Mouse (Mus musculus): ENCODE data around the gene Vti1a. TPM values are rescaled to one million over a fixed set of nuclear protein-coding genes. Genes with fewer than 3 reads are reported as not detected.

Vti1a gene
- polyA plus RNA-seq, 1 experiment = 17.8 TPM

- H3K4me1 ChIP-seq (ENCODE audit: control insufficient read depth, insufficient read depth, insufficient read length, low read length) = peaks cover 5% of the 10 kb centered on the region
- no peak overlapping the region for H3K4me3 ChIP-seq (ENCODE audit: insufficient read depth, low read depth, low read length)
- H3K27ac ChIP-seq (replicated peaks; ENCODE audit: low read depth, low read length) = no peak overlapping the region
Observed at GRCm38 (mm10) chr19:55620411-55621008, 304.4 kb downstream of the Vti1a start.

GRCm38 (mm10) chr19:55621011-55621625 lies 305.0 kb downstream of the Vti1a start:
- H3K4me1 ChIP-seq (ENCODE audit: control insufficient read depth, insufficient read depth, insufficient read length, low read length) = peaks cover 5% of the 10 kb centered on the region
- no peak overlapping the region for H3K4me3 ChIP-seq (ENCODE audit: insufficient read depth, low read depth, low read length)
- peak overlapping the region; percentile 31; the same call in 1 of the 2 replicates for H3K27ac ChIP-seq (replicated peaks; ENCODE audit: low read depth, low read length)

DNA sequence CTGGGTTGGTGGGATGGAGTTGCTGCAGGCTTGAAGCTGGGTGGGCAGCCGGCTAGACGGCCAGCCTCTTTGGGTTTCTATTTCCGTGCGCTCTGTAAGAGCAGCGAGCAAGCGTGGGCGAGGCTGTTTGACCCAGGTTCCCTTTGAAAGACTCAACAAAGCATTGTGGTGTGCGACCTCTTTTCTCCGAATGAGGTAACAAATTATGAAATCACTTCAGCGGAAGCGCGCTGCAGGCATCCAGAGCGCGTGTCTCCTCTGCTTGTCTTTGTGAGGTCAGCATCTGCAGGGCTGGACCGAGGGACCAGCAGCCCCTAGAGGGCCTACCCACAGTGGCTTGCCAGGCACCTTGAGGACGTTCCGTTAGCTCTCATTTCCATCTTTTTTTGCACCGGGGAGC lies 306.7 kb downstream of the Vti1a start:
- H3K4me3 ChIP-seq (ENCODE audit: insufficient read depth, low read depth, low read length) = no peak overlapping the region
- no peak overlapping the region for H3K27ac ChIP-seq (replicated peaks; ENCODE audit: low read depth, low read length)
- peaks cover 5% of the 10 kb centered on the region for H3K4me1 ChIP-seq (ENCODE audit: control insufficient read depth, insufficient read depth, insufficient read length, low read length)

- Histone ChIP-seq H3K27ac (replicated peaks; ENCODE audit: low read depth, low read length) (no peak overlapping the region), H3K4me1 (ENCODE audit: control insufficient read depth, insufficient read depth, insufficient read length, low read length) (peaks cover 5% of the 10 kb centered on the region), H3K4me3 (ENCODE audit: insufficient read depth, low read depth, low read length) (no peak overlapping the region)
Observed at GRCm38 (mm10) chr19:55623605-55624004, 307.5 kb downstream of the Vti1a start.

DNA sequence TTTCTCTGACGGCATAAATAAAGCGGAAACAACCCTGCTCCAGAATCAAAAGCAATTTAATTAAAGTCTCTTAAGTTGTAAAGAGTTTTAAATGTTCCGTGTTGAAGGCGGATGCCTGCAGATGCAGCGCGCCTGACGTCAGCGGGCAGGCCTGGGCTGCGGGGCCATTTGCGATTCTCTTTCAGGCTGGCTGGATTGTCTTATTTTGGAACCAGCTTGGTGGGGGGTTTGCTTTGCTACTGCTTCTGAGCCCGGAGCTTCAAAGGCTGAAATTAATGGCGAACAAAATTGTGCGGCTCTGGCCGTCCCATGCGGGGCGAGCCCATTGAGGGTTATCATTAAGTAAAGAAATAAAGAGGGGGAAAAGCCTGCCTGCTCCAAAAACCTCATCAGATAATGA lies 310.4 kb downstream of the Vti1a start:
- Histone ChIP-seq H3K27ac (replicated peaks; ENCODE audit: low read depth, low read length) (no peak overlapping the region), H3K4me3 (ENCODE audit: insufficient read depth, low read depth, low read length) (no peak overlapping the region), H3K4me1 (ENCODE audit: control insufficient read depth, insufficient read depth, insufficient read length, low read length) (no peaks in the 10 kb centered on the region; the same call in 1 of the 2 replicates)

DNA sequence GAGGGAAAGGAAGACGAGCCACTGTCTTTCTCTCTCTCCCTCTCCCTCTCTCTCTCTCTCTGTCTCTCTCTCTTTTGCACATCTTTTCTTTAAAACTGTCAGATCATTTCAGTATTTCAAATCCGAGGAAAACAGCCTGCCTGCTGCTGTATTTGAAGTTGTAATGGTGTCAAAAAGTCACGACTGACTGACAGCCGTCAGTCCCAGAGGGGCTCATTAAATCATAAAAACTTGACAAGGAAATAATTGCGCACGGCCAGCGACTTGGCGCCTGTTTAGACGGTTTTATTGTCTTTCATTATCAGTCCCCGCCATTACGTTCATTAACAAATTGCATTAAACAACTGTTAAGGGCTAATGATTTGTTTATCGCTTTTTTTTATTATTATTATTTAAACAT lies 310.9 kb downstream of the Vti1a start:
- Histone ChIP-seq H3K4me3 (ENCODE audit: insufficient read depth, low read depth, low read length) (no peak overlapping the region), H3K27ac (replicated peaks; ENCODE audit: low read depth, low read length) (no peak overlapping the region), H3K4me1 (ENCODE audit: control insufficient read depth, insufficient read depth, insufficient read length, low read length) (no peaks in the 10 kb centered on the region)

DNA sequence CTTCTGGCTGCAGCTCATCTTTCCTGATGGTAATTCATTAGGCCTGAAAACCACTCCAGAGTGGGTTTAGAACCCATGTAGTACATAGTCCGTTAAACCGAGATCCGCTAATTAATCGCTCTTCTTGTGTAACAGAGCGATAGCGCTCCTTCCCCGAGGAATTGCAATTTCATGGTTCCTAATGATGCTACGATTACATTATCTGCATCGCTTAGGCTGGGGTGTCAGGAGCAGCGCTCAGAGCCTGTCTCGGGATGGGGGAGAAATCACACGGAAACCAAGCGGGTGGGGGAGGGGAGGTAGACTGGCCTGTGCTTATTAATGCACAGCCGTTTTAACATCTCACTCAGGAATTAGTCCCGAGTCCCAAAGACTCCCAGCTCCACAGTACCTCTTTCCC lies 319.4 kb downstream of the Vti1a start:
- Histone ChIP-seq H3K4me1 (ENCODE audit: control insufficient read depth, insufficient read depth, insufficient read length, low read length) (no peaks in the 10 kb centered on the region), H3K27ac (replicated peaks; ENCODE audit: low read depth, low read length) (no peak overlapping the region), H3K4me3 (ENCODE audit: insufficient read depth, low read depth, low read length) (no peak overlapping the region)

GRCm38 (mm10) chr19:55640251-55640650 lies 324.2 kb downstream of the Vti1a start:
- Histone ChIP-seq H3K4me3 (ENCODE audit: insufficient read depth, low read depth, low read length) (no peak overlapping the region), H3K4me1 (ENCODE audit: control insufficient read depth, insufficient read depth, insufficient read length, low read length) (no peaks in the 10 kb centered on the region), H3K27ac (replicated peaks; ENCODE audit: low read depth, low read length) (no peak overlapping the region)

GRCm38 (mm10) chr19:55641891-55642290 lies 325.8 kb downstream of the Vti1a start:
- Histone ChIP-seq H3K27ac (replicated peaks; ENCODE audit: low read depth, low read length) (no peak overlapping the region), H3K4me3 (ENCODE audit: insufficient read depth, low read depth, low read length) (no peak overlapping the region), H3K4me1 (ENCODE audit: control insufficient read depth, insufficient read depth, insufficient read length, low read length) (no peaks in the 10 kb centered on the region)

GRCm38 (mm10) chr19:55642361-55642760 lies 326.3 kb downstream of the Vti1a start:
- no peak overlapping the region for H3K27ac ChIP-seq (replicated peaks; ENCODE audit: low read depth, low read length)
- no peak overlapping the region for H3K4me3 ChIP-seq (ENCODE audit: insufficient read depth, low read depth, low read length)
- no peaks in the 10 kb centered on the region for H3K4me1 ChIP-seq (ENCODE audit: control insufficient read depth, insufficient read depth, insufficient read length, low read length)

GRCm38 (mm10) chr19:55643288-55643901 lies 327.3 kb downstream of the Vti1a start:
- Histone ChIP-seq H3K27ac (replicated peaks; ENCODE audit: low read depth, low read length) (peak overlapping the region; percentile 25; the same call in 1 of the 2 replicates), H3K4me1 (ENCODE audit: control insufficient read depth, insufficient read depth, insufficient read length, low read length) (no peaks in the 10 kb centered on the region), H3K4me3 (ENCODE audit: insufficient read depth, low read depth, low read length) (peak overlapping the region; percentile 60)

DNA sequence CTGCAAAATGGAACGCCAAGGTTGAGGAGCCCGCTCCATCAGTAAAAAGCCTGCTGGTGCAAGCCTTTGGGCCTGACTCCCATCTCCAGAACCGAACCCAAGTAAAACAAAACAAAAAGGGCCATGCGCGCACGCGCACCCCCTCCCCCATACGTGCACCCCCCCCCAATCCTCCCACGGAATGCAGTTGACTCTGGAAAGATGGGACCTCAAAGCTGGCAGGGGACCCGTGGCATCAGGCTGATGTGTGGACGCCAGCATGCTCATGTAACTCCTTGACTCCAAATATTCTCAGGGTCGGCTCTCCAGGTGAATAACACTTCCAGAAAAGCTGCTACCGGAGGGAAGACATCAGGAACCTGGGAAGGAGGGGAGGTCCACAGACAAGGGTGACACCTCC lies 327.8 kb downstream of the Vti1a start:
- Histone ChIP-seq H3K4me3 (ENCODE audit: insufficient read depth, low read depth, low read length) (peak overlapping the region; percentile 60; the same call in 1 of the 2 replicates), H3K27ac (replicated peaks; ENCODE audit: low read depth, low read length) (no peak overlapping the region), H3K4me1 (ENCODE audit: control insufficient read depth, insufficient read depth, insufficient read length, low read length) (no peaks in the 10 kb centered on the region)

- H3K4me1 ChIP-seq (ENCODE audit: control insufficient read depth, insufficient read depth, insufficient read length, low read length) = peaks cover 3% of the 10 kb centered on the region; the same call in 1 of the 2 replicates
- no peak overlapping the region for H3K4me3 ChIP-seq (ENCODE audit: insufficient read depth, low read depth, low read length)
- H3K27ac ChIP-seq (replicated peaks; ENCODE audit: low read depth, low read length) = no peak overlapping the region
Observed at GRCm38 (mm10) chr19:55649363-55649762, 333.3 kb downstream of the Vti1a start.

GRCm38 (mm10) chr19:55651017-55651416 lies 334.9 kb downstream of the Vti1a start:
- H3K27ac ChIP-seq (replicated peaks; ENCODE audit: low read depth, low read length) = no peak overlapping the region
- peaks cover 3% of the 10 kb centered on the region; the same call in 1 of the 2 replicates for H3K4me1 ChIP-seq (ENCODE audit: control insufficient read depth, insufficient read depth, insufficient read length, low read length)

DNA sequence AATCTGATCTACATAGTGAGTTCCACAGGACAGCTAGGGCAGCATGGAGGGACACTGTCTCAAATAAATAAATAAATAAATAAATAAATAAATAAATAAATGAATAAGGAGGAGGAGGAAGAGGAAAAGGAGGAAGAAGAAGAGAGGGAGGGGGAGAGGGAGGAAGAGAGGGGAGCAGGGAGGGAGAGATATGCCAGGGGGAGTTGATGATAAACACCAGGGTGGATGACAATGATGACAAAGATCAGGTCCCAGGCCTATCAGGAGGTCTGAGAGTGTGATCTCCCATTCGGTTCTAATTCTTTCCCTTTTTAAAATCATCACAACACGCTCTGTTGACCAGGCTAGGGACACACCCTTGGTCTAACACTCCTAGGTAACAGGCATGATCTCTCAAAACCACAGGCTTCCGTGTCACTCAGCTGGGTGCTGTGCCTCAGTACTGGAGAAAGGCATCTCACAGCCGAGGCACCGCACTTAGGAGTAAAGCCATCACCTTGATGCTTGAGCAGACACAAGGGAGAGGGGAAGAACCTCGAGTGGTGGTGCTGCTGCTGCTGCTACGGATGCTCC lies 336.7 kb downstream of the Vti1a start:
- no peak overlapping the region for H3K4me3 ChIP-seq (ENCODE audit: insufficient read depth, low read depth, low read length)
- H3K27ac ChIP-seq (replicated peaks; ENCODE audit: low read depth, low read length) = no peak overlapping the region
- H3K4me1 ChIP-seq (ENCODE audit: control insufficient read depth, insufficient read depth, insufficient read length, low read length) = peaks cover 3% of the 10 kb centered on the region; the same call in 1 of the 2 replicates

More at GRCm38 (mm10) chr19:55651017-55651416, 334.9 kb downstream of the Vti1a start:
- no peak overlapping the region for H3K4me3 ChIP-seq (ENCODE audit: insufficient read depth, low read depth, low read length)

Data from brown adipose tissue, adult 24 weeks (tissue).